Mouse (Mus musculus) testis, postnatal 14 days (tissue): ENCODE results near the gene Zfp984.
"Not testable (repeated sequence)": the region's sequence is repeated elsewhere in the genome, so short reads cannot be mapped to it uniquely, and the experiment has no call there.

ENCODE experiments used
- DNase-seq: peaks from one replicate; pipeline ENCODE4 v3.0.0; 2021; ENCODE audit warnings: low spot score

Gene Zfp984

GRCm38 (mm10) chr4:147809292-147809965 lies at the start of gene Zfp984:
TSS of gene Zfp984 (minus strand) at chr4:147809788.
- peak; percentile 30 for DNase-seq

GRCm38 (mm10) chr4:147850776-147851175 lies 41.2 kb upstream of the Zfp984 start:
- no peak for DNase-seq

- no peak for DNase-seq
Measured at GRCm38 (mm10) chr4:147848584-147848991, 39.0 kb upstream of the Zfp984 start.

- peak; percentile 74 for DNase-seq
Measured at GRCm38 (mm10) chr4:147847614-147848583, 38.3 kb upstream of the Zfp984 start, which contains the start of gene Zfp933. TSS of gene Zfp933 (minus strand) at chr4:147848366.

GRCm38 (mm10) chr4:147842871-147843270 lies 33.3 kb upstream of the Zfp984 start:
- no peak for DNase-seq

GRCm38 (mm10) chr4:147839282-147839681 lies 29.7 kb upstream of the Zfp984 start:
- DNase-seq: peak; percentile 27

GRCm38 (mm10) chr4:147824389-147824788 lies 14.8 kb upstream of the Zfp984 start:
- no peak for DNase-seq

- not testable (repeated sequence) for DNase-seq
Measured at GRCm38 (mm10) chr4:147821414-147821813, 11.8 kb upstream of the Zfp984 start.

- not testable (repeated sequence) for DNase-seq
Measured at GRCm38 (mm10) chr4:147819659-147820058, 10.1 kb upstream of the Zfp984 start.

GRCm38 (mm10) chr4:147814592-147815167 lies 5.1 kb upstream of the Zfp984 start:
- DNase-seq: no peak

- no peak for DNase-seq
Measured at GRCm38 (mm10) chr4:147813249-147813765, 3.7 kb upstream of the Zfp984 start.

GRCm38 (mm10) chr4:147809966-147810304 lies 347 bp upstream of the Zfp984 start:
- DNase-seq: not testable (repeated sequence)

GRCm38 (mm10) chr4:147808483-147808882 lies 1.1 kb downstream of the Zfp984 start:
- not testable (repeated sequence) for DNase-seq

- DNase-seq: not testable (repeated sequence)
Measured at GRCm38 (mm10) chr4:147795308-147795707, 14.3 kb downstream of the Zfp984 start.

GRCm38 (mm10) chr4:147794026-147794665 lies 15.4 kb downstream of the Zfp984 start:
- DNase-seq: not testable (repeated sequence)

GRCm38 (mm10) chr4:147793390-147793916 lies 16.1 kb downstream of the Zfp984 start:
- DNase-seq: not testable (repeated sequence)

GRCm38 (mm10) chr4:147791729-147792128 lies 17.9 kb downstream of the Zfp984 start:
- DNase-seq: not testable (repeated sequence)

GRCm38 (mm10) chr4:147746255-147746654 lies 63.3 kb downstream of the Zfp984 start:
- not testable (repeated sequence) for DNase-seq

- DNase-seq: peak; percentile 59
Measured at GRCm38 (mm10) chr4:147738636-147739369, 70.8 kb downstream of the Zfp984 start.
